Mouse (Mus musculus) megakaryocyte, embryonic 14.5 days (primary cell): Measurements from ENCODE around the gene Akap13.

ENCODE experiments used
- FLI1 ChIP-seq: IDR thresholded peaks from 2 replicates; pipeline ENCODE4 v1.6.1; 2012; ENCODE audit warnings: low read length, inconsistent platforms, mixed read lengths
- GATA1 ChIP-seq: IDR thresholded peaks from 3 replicates; pipeline ENCODE4 v1.6.1; 2012; ENCODE audit warnings: mixed read lengths, low read length, inconsistent platforms, borderline replicate concordance

DNA sequence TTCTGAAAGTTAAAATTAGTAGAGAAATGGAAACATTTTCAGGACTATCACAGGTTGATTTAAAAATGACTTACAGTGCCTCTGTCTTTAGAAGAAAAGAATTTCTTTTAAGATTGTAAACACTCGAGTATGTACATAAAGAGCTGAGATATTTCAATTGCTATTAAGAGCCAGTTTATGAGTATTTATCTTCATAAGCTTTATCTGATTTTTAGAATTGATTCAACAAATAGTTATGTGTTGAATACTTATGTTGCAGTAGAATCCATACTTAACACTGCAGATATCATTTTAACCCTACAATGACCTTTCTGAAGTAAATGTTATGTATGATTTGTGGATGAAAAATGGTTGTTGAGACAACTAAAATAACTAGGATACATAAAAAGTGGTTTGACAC is 136.6 kb downstream of the Akap13 start:
- TF ChIP-seq GATA1 (no peak), FLI1 (no peak)
